Mouse (Mus musculus): Measurements from ENCODE around the gene Prrx1.
A peak's percentile ranks its signal among the peaks of the same experiment; 100 is the strongest.

DNA sequence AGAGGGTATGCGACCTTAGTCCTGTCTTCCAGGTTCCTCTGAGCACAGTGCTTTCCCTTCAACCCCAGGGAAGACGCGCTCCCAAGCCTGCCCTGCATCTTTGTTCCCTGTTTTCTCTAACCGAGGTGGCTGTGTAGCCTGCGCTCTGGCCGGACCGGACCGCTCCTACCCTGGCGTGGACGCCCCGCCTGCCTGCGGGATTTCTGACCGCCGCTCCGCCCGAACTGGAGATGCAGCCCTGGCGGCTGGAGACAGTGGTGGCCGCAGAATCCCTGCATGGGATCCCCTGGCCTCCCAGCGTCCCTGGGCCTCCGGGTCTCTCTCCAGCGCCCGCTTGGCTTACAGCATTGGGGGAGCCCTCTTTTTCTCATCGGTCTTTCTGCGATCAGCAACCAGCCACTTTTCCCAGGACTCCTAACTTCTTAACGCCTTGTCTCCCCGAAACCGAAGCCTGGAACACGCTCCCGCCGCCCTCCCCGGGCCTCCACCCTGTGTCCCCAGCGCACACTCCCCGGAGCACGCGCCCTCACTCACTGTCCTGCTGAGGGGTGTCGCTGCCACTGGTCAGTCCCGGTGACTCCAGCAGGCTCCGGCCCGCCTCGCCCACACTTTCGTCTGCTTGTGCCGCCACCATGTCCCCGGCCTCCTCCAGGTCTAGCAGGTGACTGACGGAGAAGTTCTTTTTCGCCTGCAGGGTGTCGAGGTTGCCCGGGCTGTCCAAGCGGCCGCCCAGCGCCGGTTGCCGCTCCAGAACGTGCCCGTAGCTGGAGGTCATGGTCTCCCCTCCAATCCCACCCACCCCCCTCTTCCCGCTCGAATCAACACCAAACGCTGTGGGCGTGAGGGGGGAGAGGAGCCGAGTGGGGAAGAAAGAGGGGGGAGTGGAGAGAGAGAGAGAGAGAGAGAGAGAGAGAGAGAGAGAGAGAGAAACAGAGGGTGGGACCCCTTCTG, 1.4 kb downstream of the Prrx1 start:
- TF ChIP-seq CTCF (IDR thresholded peaks at IDR 0.05; ENCODE audit: borderline replicate concordance, insufficient read depth, low read length) (no peak), POLR2A (IDR thresholded peaks at IDR 0.05; ENCODE audit: low read depth, low read length) (peak; percentile 39; the same call in 1 of the 2 replicates)
